Mouse (Mus musculus): Measurements from ENCODE around the gene Ascc1. TPM values are rescaled to one million over a fixed set of nuclear protein-coding genes. Genes with fewer than 3 reads are reported as not detected.

The Ascc1 gene
- polyA plus RNA-seq, 1 experiment from 2014 or later, result 36.5 TPM

- 79% methylated on average over 5 of the region's 5 CpGs for WGBS
- H3K36me3 ChIP-seq, result peaks cover 6% of the 10 kb centered on the region; the same call in 1 of the 2 replicates
- H3K4me3 ChIP-seq, result no peak overlapping the region
- no peaks in the 10 kb centered on the region for H3K4me1 ChIP-seq
- DNase-seq (ENCODE audit: low spot score), result no peak
- no peaks in the 10 kb centered on the region for H3K9me3 ChIP-seq (replicated peaks)
- no peak overlapping the region for H3K27ac ChIP-seq
- H3K27me3 ChIP-seq (ENCODE audit: low read depth, poor library complexity, severe bottlenecking), result peaks cover 1% of the 10 kb centered on the region
Observed at GRCm38 (mm10) chr10:60097774-60098173, 95.2 kb downstream of the Ascc1 start.

DNA sequence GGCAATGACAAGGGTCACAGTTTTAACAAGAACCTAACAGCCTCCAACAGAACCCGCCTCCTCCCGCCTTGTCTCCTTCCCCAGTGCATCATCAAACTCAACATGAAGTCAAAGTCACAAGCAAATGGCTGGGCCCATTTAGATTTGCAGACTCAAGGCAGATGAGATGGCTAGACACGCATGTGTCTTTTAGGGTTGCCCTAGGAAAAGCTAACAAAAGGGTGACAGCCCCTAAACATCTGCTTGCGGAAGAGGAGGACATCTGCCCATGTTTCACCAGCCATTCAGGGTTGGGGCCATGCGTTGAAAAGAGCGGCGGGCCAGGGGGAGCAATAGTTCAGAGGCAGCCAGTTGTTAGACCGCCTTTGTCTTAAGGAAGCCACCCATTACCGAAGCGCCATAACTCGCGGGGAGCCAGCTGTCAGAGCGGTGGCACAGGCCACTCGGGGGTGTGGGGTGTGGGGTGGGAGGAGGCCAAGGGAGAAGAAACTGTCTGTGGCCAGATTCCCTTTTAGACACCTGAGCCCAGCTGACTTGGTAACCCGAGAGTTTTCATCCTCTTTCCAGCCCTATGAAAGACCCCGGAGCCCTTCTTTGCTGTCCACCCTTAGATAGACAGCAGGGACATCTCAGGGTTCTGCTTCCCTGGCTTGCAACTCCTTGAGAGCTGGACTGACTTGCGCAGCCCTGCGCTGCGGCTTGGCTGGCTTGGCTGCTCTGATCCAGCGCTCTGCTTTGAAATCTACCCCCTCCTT is 103.0 kb downstream of the Ascc1 start:
- peaks cover 23% of the 10 kb centered on the region for H3K4me1 ChIP-seq
- no peak overlapping the region for H3K27ac ChIP-seq
- peaks cover 79% of the 10 kb centered on the region for H3K27me3 ChIP-seq (ENCODE audit: low read depth, poor library complexity, severe bottlenecking)
- WGBS, result 12% methylated on average over 20 of the region's 20 CpGs
- H3K36me3 ChIP-seq, result no peaks in the 10 kb centered on the region
- H3K9me3 ChIP-seq (replicated peaks), result no peaks in the 10 kb centered on the region
- H3K4me3 ChIP-seq, result peak overlapping the region; percentile 62
- DNase-seq (ENCODE audit: low spot score), result no peak

DNA sequence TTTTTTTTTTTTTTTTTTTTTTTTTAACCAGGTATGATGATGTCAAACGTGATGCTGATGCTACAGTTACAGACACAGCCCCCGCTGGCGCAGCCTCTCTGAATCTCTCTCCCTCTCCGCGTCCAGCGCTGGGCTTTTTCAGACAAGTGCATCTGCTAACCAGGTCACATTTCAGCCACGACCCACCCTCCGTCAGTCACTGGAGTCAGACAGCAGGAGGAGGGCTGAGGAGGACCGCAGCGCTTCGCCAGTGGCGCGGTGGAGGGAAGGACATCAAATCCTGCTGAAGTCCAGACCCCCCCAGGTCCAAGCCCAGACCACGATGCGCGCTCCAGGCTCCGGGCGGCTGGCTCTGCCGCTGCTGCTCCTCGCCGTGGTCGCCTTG is 103.5 kb downstream of the Ascc1 start, which contains the start of gene Spock2:
TSS of gene Spock2 (plus strand) at position 74 of the 385 bp plus-strand sequence.
- peak; percentile 73 for DNase-seq (ENCODE audit: low spot score)
- peak within 1 kb of the TSS; percentile 62 for H3K4me3 ChIP-seq
- under 1% methylated on average over 22 of the region's 22 CpGs for WGBS
- H3K27ac ChIP-seq, result peak within 1 kb of the TSS; percentile 75
- H3K27me3 ChIP-seq (ENCODE audit: low read depth, poor library complexity, severe bottlenecking), result peaks cover 84% of the 10 kb centered on the region
- peaks cover 23% of the 10 kb centered on the region for H3K4me1 ChIP-seq
- no peaks in the 10 kb centered on the region for H3K9me3 ChIP-seq (replicated peaks)
- H3K36me3 ChIP-seq, result no peaks in the 10 kb centered on the region

DNA sequence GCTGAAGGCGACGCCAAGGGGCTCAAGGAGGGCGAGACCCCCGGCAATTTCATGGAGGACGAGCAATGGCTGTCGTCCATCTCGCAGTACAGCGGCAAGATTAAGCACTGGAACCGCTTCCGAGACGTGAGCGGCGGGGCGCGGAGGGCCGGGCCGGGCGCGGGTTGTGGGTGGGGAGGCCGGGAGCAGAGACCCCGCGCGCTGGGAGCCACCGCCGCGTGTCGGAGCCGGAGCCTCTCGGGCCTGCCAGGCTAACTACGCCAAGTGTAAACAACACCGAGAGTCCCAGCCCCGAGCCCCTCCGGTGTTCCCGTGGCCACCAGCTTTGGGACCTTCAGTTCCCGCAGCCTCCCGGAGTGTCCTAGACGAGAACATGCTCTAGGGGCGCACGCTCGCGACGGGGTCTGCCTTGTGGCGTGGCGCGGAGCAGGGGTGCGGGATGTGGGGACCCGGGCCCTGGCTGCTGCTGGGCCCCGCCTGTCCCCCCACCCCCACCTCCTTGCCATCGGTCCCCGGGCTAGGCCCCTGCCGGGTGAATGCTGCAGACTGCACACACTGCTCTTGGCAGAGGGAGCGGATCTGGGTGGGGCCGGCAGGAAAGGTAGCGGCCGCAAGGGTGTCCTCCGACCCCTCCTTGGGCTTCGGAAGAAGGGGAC is 104.1 kb downstream of the Ascc1 start:
- Histone ChIP-seq H3K27ac (peak overlapping the region; percentile 75), H3K36me3 (no peaks in the 10 kb centered on the region), H3K27me3 (ENCODE audit: low read depth, poor library complexity, severe bottlenecking) (peaks cover 90% of the 10 kb centered on the region), H3K4me3 (peak overlapping the region; percentile 62), H3K4me1 (peaks cover 23% of the 10 kb centered on the region), H3K9me3 (replicated peaks) (no peaks in the 10 kb centered on the region)
- WGBS, result under 1% methylated on average over 55 of the region's 57 CpGs
- peak; percentile 78 for DNase-seq (ENCODE audit: low spot score)

GRCm38 (mm10) chr10:60107448-60107847 is 104.8 kb downstream of the Ascc1 start:
- Histone ChIP-seq H3K36me3 (no peaks in the 10 kb centered on the region), H3K9me3 (replicated peaks) (no peaks in the 10 kb centered on the region), H3K4me1 (peaks cover 23% of the 10 kb centered on the region), H3K4me3 (peak overlapping the region; percentile 62), H3K27me3 (ENCODE audit: low read depth, poor library complexity, severe bottlenecking) (peaks cover 94% of the 10 kb centered on the region), H3K27ac (peak overlapping the region; percentile 37; the same call in 1 of the 2 replicates)
- under 1% methylated on average over 28 of the region's 28 CpGs for WGBS
- no peak for DNase-seq (ENCODE audit: low spot score)

DNA sequence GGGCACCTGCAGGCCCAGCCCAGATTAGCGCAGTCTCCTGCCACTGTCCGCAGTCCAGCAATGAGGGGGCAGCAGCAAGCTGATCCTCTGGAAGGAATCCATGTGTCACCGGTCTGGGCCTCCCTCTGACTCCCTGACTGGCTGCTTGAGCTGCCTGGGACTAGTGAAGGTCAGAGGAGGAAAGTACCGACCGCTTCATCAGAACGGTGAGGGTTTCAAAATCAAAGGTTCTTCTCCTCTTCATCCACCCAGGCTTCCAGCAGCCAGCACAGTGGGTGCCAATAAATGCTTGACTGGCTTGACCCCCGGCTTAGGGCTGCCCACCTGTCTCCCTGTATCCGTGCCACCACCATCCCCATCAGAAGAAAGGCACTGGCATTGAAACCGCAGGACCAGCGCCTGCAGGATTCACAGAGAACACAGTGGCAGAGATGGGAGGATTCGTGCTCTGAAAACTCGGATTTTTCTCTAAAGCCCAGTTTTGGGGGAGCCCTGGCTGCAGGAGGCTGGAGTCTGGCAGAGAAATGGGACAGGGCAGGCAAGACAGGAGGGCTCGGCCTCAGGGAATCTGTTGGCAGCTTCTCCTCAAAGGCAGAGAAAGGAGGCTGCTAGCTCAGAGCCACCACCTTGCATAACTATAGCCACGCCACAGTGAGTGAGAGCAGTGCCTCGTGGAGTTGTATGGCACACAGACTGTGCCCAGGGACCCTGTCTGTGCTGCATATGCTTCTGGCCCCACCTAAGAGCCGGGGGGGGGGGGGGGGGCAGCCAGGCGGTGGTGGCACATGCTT is 105.9 kb downstream of the Ascc1 start:
- DNase-seq (ENCODE audit: low spot score), result no peak
- 46% methylated on average over 17 of the region's 17 CpGs for WGBS
- Histone ChIP-seq H3K27ac (no peak overlapping the region), H3K36me3 (no peaks in the 10 kb centered on the region), H3K27me3 (ENCODE audit: low read depth, poor library complexity, severe bottlenecking) (peaks cover 95% of the 10 kb centered on the region), H3K4me3 (no peak overlapping the region), H3K9me3 (replicated peaks) (no peaks in the 10 kb centered on the region), H3K4me1 (peaks cover 23% of the 10 kb centered on the region)

- Histone ChIP-seq H3K27me3 (ENCODE audit: low read depth, poor library complexity, severe bottlenecking) (peaks cover 94% of the 10 kb centered on the region), H3K27ac (no peak overlapping the region), H3K4me3 (no peak overlapping the region), H3K9me3 (replicated peaks) (no peaks in the 10 kb centered on the region), H3K4me1 (peaks cover 23% of the 10 kb centered on the region), H3K36me3 (no peaks in the 10 kb centered on the region)
- DNase-seq (ENCODE audit: low spot score), result no peak
- WGBS, result 86% methylated on average over 8 of the region's 8 CpGs
Observed at GRCm38 (mm10) chr10:60109336-60109735, 106.7 kb downstream of the Ascc1 start.

DNA sequence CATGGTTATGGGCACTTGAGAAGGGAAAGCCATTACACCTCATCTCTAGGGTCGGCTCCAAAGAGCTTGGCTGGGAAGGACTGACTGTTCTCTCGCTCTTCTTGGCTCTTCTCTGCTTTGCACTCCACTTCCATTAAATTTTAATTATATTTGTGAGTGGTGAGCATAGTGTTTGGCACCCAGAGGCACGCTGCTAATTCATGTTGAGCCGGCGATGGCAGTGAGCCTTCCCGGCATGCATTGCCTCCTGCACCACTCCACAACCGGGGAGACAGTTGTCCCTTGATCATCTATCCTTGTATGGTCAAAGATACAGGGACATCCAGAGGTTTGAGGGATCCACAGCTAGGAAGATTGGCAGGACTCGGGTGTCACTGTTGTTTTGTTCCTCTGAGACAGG is 107.4 kb downstream of the Ascc1 start:
- Histone ChIP-seq H3K4me3 (no peak overlapping the region), H3K9me3 (replicated peaks) (no peaks in the 10 kb centered on the region), H3K27me3 (ENCODE audit: low read depth, poor library complexity, severe bottlenecking) (peaks cover 88% of the 10 kb centered on the region), H3K4me1 (peaks cover 23% of the 10 kb centered on the region), H3K36me3 (no peaks in the 10 kb centered on the region), H3K27ac (no peak overlapping the region)
- no peak for DNase-seq (ENCODE audit: low spot score)
- 90% methylated on average over 8 of the region's 8 CpGs for WGBS

DNA sequence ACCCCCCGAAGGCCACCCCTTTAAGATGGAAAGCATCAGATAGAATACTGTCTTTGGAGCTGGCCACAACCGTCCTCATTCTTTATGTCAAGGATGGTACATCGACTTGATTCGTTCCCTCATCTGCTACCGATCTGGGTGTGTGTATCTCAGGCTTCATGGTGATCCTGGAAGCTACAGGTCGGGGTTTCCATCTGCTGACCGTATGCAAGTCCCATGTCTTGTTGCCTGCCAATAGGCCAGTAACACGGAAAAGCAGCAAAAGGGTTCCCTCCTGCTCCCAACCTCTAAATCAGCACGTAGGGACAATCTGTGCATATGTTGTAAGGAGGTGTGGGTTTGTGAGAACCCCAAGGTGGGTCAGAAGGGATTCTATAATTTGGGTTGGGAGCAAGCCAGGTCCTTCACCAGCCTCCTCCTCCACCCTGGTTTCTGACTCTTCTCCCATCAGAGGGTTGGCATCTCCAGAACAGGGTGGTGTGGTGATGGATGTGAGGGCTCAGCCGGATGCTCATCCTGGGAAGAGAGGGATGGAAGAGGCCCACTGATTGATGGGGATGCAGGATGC is 108.4 kb downstream of the Ascc1 start:
- peaks cover 78% of the 10 kb centered on the region for H3K27me3 ChIP-seq (ENCODE audit: low read depth, poor library complexity, severe bottlenecking)
- DNase-seq (ENCODE audit: low spot score), result no peak
- WGBS, result 88% methylated on average over 10 of the region's 10 CpGs

GRCm38 (mm10) chr10:60113965-60114690 is 111.5 kb downstream of the Ascc1 start:
- Histone ChIP-seq H3K27me3 (ENCODE audit: low read depth, poor library complexity, severe bottlenecking) (peaks cover 49% of the 10 kb centered on the region), H3K4me1 (peaks cover 35% of the 10 kb centered on the region), H3K36me3 (no peaks in the 10 kb centered on the region), H3K27ac (0 out of 2 replicates have a peak overlapping the region, but pooled peaks have one; percentile 10), H3K4me3 (no peak overlapping the region), H3K9me3 (replicated peaks) (no peaks in the 10 kb centered on the region)
- DNase-seq (ENCODE audit: low spot score), result no peak
- WGBS, result 88% methylated on average over 9 of the region's 9 CpGs

More for the DNA sequence above, 108.4 kb downstream of the Ascc1 start:
- no peaks in the 10 kb centered on the region for H3K36me3 ChIP-seq
- H3K4me3 ChIP-seq, result no peak overlapping the region
- no peak overlapping the region for H3K27ac ChIP-seq
- H3K9me3 ChIP-seq (replicated peaks), result no peaks in the 10 kb centered on the region
- peaks cover 27% of the 10 kb centered on the region for H3K4me1 ChIP-seq

DNA sequence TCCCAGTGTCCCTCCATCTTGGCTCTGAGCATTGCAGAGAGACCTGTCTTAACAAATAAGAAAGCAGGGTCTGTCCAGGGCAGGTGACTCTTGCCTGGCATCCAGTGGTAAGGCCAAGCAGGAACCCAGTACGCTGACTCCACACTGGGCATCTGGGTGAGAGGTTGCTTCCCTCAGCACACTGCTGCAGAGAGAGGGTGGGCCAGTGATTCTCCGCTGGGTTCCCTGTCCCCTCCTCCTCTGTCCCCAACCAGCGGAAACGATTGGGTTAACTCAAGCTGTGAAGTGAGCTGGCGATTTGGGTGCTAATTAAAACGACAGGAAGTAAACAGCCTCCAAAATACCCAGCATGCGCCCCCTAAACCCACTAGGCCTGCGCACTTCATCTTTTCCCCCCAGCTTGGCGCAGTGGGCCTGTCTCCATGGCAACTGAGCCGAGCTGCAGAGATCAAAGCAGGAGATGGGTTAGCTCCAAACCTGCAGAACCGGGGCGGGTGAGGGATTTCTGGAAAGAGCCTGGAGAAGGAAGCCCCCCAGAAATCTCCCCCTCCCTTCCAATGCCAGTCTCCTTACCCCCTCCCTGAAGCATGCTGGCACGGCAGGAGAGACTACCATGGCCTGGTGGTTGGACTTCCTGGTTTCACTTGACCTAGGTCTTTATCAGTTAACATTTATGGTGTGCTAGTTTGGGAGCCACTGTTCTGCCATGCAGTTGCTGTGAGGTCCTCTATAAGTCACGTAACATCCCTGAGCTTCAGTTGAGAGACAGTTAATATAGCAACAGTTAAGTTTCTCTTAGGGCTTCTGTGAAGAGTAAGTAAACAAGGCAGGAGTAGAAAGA is 113.0 kb downstream of the Ascc1 start:
- H3K4me3 ChIP-seq, result peak overlapping the region; percentile 41
- peaks cover 35% of the 10 kb centered on the region for H3K4me1 ChIP-seq
- peak; percentile 74 for DNase-seq (ENCODE audit: low spot score)
- H3K9me3 ChIP-seq (replicated peaks), result no peaks in the 10 kb centered on the region
- H3K27ac ChIP-seq, result peak overlapping the region; percentile 78
- WGBS, result 4% methylated on average over 14 of the region's 14 CpGs
- H3K36me3 ChIP-seq, result no peaks in the 10 kb centered on the region
- peaks cover 38% of the 10 kb centered on the region for H3K27me3 ChIP-seq (ENCODE audit: low read depth, poor library complexity, severe bottlenecking)
